Mouse (Mus musculus) frontal cortex, postnatal 36 days (tissue): ENCODE measurements at regions not wholly inside any gene's neighbourhood (a gene's known extent, or its start where the extent isn't known, plus 50 kb on each side); places are given as distances from the start of the nearest gene placed in this dataset.
A peak's percentile ranks its signal among the peaks of the same experiment; 100 is the strongest.
"Not testable (repeated sequence)": the region's sequence is repeated elsewhere in the genome, so short reads cannot be mapped to it uniquely, and the experiment has no call there.

ENCODE experiments used
- DNase-seq, 2 experiments: peaks; one replicate each; pipeline ENCODE4 v3.0.0; 2022; ENCODE audit warnings: low spot score in 2 of 2

DNA sequence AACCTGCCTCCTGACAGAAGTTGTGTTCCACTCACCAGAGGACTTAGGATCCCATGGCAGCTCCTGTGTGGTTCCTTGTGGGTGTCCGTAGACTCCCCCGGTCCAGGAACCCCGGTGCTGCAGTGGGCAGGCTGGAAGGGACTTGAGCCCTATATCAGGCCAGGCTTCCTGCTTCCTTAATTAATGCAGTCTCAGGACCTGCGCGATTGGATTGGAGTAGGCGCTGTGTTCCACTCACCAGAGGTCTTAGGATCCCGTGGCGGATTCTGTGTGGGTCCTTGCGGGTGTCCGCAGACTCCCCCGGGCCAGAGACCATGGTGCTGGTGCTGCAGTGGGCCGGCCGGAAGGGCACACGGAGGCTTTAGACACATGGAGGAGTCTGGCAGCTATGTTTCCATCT is 288.7 kb downstream of the Fut8 start:
- not testable (repeated sequence) for DNase-seq

DNA sequence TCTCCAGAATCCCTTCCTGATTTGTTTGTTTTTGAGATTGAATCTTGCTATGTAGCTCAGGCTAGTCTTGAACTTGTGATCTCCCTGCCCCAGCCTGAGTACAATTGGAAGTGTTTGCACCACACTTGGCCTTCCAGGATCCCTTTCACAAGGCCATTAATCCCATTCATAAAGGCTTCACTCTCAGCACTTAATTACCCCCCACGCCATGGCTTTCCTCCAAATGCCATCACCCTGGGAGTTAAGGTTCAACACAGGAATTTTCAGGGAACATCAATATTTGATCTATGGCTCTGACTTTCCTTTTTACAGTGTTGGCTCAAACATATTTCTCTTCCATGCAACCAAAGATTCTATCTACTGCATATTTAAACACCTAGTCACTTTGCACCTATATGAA is 289.6 kb downstream of the Fut8 start:
- DNase-seq: no peak

DNA sequence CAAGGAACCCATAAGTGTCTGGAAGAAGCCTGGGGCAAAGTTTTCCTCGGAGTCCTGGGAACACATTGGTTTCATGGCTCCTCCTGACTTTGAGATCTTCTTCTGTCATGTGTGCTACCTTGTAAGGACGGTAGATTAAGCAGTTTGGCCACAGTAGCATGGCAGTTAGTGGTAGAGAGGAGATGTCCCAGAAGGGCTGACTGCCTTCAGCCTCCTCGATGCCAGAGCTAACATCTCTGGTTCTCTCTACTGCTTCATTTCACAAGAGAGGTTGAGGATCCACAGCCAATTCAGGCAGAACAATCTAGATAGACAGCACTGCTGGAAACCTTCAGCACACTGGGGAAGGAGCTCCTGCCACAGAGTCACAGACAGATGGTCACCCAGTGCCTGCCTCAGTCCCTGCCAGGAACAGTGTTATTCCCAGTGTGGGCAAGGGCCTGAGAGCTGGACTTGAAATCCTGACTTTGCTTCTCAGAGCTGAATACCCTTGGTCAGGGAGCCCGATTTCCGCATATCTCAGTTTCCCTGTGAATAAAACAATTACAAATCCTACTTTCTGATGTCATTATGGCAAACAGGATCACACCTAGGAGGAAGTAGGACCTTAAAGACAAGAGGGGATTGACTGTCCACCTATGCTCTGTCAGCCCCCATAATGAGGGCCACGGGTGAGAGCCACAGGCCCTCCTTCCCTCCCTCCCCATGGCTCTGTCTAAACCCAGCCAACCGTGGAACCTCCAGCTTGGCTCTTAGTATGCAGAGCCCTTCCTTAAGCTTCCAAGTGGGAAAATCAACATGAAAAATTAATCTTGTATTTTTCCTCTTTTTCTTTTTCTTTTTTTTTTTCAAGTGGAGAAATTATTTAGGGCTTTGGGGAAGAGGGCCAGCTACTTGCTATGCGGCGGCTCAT is 290.3 kb downstream of the Fut8 start:
- DNase-seq: no peak

DNA sequence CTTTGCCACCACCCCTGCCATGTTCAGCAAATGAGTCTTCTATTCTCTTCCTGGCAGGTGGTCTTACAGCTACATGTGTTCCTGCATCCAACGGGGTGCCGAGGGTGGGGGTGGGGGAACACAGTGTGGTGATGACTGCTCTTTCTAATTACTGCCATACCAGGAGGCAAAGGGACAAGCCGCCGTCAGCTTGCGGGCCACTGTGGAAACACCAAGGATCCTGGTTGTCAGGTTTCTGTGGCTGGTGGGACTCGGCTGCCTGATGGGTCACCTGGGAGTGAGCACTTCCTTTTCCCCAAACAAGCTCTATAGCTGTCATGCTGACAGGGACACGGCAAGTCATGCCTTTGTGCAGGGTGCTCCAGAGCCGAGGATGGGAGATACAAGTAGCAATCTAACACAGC is 290.9 kb downstream of the Fut8 start:
- no peak for DNase-seq

DNA sequence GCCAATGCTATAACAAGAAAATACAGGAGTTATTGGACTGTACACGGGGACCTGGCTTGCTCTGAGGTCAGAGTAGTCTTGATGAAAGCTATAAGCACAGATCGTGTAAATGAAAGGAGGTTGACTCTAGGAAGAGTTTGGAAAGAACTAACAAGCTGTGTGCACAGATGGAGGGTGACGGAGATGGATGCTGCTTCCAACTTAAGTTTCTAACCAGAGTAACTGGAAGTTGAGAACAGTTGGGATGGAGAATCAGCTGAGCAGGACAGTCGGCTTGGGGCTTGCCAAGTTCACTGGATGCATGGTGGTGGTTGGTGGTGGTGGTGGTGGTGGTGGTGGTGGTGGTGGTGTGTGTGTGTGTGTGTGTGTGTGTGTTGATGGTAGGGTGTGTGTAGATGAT is 291.5 kb downstream of the Fut8 start:
- no peak for DNase-seq

DNA sequence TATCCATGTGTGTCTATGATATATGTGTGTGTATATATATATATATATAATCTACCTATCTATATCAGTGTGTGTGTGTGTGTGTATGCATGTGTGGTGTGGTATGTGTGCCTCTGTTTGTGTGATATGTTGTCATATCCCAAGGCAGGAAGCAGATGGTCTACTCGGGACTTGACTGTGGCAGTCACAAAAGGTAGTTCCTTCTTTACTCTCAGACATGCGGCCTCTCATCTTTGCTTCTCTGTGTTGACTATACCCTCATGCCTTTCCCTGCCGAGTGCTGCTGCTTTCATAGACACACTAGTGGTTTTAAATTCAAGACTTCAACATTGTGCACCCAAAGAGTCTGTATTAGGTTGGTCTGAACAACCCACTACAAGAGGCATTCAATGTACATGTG is 292.0 kb downstream of the Fut8 start:
- no peak for DNase-seq

DNA sequence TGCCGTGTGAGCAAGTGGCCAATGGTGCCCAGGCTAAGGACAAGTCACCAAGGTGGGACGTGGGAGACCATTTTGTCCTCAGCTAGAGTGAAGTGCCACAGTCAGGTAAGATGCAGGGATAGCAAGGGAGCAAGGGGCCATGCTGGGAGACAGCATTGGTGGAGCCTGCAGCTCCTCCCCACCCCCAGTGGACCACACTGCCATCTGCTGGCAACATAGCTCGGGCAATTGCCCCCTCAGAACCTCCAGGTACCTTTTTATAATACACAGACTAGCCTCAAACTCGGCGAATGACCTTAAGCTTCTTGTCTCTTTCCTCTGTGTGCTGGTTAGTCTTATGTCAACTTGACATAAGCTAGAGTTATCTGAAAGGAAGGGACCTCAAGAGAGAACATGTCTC is 293.4 kb downstream of the Fut8 start:
- peak in 1 of 2 experiments; percentile 27 for DNase-seq

DNA sequence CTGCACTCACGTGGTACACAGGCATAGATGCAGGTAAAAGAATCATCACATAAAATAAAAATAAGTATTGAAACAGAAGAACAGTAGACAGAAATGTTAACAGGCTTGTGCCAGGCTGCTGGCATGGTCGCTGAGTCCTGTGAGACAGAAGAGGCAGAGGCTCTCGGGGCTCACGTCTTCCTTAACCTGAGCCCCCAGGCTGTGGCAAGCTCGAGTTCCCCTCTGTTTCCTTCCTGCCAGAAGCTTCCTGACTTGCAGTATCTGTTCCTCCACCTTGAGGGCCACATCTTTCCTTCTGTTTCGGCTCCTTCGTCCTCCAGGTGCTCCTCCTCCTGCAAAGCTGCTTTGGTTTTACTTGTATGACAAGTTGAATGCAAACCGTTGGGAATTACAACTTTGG is 294.6 kb downstream of the Fut8 start:
- DNase-seq: no peak

DNA sequence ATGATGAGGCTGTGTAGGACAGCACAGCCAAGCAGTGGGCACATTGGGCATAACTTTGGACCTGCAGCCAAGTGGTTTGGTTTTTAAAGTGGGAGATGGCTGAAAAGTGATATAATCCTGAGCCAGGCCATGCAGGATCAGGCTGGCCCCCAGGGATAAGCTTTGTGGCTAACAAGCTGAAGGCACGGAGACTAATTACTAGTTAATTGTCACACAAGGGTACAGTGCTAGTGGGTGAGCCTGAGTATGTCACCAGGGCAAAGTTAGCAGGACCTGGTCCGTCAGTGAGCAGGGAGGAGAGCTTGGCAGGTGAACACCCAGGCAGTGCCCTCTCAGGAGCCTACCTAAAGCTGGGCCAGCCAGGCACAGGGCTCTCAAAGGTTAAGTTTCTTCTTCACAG is 295.7 kb downstream of the Fut8 start:
- no peak for DNase-seq

DNA sequence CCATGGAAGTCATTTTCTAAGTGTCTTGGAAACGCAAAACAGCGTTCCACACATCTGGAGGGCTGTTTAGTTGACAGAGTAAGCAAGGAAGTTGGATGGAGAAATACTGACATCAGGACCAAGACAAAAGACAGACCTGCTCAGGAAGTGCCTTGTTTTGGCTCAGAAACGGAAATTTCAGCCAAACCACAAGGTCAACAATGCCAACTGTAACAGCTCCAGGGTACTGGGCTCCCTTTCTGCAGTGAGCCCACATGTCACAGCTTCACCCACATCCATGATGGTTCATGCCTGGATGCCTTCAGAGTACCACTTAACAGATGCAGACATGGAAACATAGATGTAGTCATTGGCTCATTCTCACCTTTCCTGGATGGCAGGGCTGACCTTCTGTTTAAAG is 296.2 kb downstream of the Fut8 start:
- DNase-seq: no peak

DNA sequence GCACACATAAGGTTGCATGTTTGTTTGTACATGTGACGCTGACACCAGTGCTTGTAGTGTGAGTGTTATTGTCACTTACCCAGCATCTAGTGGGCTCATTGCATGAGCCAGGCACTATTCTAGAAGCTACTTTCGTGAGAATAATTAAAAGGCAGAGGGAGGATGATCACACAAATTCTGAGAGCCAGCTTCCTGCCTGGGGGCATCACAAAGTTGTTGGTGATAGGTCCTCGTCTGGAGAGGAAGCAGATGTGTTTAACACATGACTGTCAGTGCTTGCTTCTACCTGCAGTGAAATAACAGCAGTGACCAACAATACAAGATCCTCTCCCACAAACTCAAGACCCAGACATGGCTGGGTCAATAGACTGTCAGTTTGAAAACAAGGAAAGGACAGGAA is 297.2 kb downstream of the Fut8 start:
- no peak for DNase-seq

DNA sequence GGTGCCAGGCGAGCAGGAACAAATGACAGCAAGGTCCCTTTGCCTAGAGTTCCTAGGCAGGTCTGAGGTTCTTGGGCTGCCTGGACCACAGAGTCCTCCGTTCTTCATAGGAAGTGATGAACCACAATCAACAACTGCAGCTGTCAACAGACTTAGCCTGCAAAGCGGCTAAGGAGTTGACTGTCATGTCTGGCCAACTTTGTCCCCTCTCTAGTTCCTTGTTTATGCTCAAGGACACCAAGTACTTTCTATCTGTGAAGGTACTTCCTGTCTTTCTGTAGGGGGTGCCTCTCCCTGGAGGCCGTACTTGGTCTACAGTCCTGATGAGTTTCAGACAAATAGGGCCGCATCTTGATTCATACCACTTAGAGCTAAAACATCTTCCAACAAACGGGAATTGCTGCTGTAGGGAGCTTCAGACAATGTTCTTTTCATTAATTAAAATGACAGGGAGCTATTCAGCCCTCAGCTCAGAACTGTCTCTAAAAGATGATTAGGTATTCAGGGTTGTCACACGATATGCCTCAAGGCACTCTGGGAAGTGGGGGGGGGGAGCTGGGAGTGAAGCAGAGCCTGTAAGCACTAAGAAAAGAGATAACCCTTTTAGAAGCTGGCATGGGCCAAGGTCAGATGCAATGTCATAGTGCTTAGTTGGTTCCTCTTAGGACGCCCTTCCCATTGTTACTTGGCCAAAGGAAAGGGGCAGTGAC is 299.4 kb downstream of the Fut8 start:
- DNase-seq: no peak

DNA sequence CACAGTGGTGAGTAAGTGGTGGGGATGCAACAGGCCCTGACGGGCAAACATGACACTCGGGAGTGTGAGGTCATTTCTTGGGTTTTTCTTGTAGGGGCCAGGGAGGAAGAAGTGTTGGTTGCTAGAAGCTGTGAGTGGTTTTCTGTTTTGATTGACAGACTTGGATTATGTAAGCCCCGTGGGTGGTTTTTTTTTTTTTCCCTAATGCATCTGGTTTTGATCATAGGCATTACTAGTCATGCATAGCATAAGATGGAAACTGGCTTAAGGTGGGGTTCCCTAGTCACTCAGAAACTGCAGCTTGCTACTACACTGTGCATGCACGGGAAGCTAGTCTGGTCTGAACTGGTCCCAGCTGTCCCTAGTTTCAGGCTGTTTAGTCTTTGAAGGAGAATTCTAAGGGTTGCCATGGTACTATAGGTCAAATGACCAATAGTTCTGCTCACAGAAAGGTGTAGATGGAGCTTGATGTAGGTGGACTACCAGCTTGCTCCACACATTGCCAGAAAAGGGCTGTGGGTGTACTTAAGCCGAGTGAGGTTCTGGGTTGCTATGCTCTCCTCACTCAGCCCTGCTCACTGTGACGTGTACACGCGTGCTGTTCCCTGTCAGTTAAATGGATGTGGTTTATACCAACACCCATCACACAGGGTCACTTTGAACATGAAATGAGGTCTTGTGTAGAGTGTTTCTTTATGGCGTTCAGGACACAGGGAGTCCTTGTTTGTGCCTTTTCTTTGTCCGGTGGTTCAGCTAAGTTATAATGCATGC is 301.9 kb downstream of the Fut8 start:
- DNase-seq: no peak

DNA sequence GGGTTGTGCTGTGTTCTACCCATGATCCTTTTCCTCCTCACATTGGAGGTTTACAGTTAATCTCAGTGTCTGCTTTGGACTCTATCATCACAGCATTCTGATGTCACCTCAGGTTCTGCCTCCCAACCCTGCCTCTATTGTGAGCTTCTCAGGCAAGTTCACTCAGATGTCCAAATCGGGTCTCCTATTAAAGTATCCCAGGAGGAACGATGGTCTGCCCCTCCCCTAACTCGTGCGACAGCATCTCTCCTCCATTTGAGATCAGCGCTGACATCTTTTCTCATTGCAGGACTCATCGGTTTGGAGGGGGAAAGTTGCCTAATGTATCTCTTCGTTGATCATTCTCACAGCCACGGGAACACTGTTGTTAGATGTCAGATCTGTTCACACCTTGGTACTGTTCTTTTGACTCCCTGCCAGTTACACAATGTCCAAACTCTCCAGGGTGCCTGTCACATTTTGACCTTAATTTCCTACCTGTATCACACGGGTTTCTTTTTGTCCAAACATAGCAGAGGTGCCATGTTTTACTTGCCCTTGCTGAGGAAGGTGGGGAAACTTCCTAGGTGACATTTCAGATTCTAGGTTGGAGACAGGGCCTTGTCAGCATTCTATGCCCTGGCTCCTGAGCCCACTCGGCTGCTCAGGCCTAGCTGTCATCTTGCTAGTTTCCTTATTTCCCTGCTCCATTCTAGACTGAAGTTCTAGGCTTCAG is 303.3 kb downstream of the Fut8 start:
- no peak for DNase-seq

DNA sequence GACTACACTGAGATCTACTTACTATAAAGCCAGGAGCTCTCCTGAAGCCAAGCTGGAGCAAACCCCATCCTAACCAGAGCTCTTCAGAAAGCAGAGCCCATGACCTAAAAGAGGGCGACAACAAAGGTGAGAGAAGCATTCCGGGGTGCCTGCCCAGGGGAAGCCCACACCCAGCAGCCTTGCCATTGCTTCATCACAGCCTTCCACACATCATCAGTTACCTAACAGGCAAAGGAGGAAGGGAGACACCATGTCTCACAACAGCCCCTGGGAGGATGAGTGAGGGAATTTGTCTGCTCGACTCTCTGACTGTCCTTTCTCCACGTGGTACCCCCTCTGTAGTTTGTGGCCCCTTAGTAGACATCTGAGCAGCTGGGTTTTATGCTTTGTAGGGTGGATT is 303.9 kb downstream of the Fut8 start:
- no peak for DNase-seq

DNA sequence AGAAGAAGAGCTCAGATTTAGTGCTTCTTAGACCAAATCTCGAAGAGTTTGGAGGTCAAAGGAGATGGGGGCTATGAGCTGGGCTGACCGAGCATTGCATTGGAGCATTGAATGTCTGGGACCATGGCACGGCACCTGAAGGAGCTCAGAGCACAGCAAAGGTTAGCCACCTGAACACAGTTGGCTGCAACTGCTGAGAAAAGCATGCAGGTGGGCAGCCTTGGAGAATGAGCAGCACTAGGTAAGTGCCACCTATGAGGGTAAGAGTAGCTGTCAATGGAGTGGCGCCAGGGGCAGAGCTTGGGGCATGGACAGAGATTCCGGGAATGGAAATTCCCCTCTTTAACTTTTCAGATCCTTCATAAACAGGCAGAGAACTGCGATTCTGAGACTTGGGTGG is 305.7 kb downstream of the Fut8 start:
- no peak for DNase-seq

DNA sequence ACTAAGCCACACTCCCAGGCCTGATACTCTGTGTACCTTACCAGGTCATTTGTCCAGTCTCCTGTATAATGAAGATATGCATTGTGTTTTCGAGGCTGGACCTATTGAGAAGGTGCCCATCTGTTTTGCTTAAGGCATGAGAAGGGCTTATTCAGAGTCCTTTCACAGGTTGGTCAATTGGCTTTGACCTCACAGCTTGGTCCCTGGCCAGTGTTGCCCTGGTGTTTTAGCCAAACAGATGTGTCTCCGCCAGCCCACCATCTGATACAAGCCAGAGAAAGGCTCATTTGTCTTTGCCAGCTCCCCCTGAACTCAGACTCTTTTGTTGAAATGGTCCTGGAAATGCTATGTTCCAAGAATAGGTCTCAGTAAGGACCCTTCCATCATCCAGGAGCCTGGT is 308.2 kb downstream of the Fut8 start:
- DNase-seq: no peak

DNA sequence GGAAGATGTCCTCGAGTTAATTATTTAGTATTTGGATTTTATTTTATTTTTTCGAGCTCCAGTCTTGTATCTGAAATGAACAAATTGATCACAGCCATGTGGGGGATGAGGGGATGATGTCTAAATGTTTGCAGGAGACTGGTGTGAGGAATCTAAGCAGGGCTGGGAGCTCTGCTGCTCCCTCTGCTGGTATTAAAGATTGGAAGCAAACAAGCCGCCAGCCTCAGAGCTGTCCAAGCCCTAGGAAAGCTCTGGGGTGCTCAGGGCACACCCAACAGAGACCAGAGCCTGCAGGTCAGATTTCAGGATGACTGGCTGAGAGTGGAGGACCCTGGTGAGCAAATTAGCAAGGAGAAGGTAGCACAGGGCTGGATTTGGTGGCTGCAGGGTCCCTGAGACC is 330.4 kb downstream of the Fut8 start:
- peak; percentile 22 to 53 for DNase-seq

DNA sequence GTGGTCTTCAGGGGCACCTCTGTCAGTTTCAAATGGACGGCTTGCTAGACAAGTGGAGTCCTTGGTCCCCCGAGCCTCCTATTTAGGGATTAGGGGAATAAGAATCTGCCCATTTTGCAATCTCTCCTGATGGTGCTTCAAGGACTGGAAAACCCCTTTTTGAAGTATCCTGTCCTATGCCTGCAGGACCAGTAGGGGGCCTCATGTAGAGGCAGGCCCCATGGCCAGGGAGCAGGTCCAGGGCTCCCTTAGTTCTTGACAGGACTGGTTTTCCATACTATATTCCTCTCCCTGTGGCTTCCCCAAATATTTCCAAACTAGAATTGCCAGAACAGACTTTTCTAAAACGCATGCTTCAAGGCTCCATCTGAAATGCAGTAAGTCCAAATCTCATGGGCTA is 332.6 kb downstream of the Fut8 start:
- DNase-seq: no peak

DNA sequence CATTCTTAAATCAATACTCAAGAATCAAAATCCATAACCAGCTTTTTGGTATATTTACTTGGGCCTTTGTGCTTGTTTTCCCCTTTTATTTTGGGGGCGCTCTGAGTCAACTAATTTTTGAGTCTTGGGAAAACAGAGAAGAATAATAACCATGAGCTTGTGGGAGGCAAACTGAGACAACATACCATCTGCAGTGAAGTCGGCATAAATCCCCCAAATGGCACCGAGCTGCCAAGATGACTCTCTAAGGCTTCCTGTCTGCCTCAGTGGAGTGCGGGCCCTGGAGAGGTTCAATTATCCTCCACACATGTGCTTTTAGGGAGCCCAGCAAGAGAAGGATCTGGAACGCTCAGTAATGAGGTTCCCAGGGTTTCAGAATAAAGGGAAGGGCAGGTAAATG is 333.1 kb downstream of the Fut8 start:
- peak in 1 of 2 experiments; percentile 9 for DNase-seq

DNA sequence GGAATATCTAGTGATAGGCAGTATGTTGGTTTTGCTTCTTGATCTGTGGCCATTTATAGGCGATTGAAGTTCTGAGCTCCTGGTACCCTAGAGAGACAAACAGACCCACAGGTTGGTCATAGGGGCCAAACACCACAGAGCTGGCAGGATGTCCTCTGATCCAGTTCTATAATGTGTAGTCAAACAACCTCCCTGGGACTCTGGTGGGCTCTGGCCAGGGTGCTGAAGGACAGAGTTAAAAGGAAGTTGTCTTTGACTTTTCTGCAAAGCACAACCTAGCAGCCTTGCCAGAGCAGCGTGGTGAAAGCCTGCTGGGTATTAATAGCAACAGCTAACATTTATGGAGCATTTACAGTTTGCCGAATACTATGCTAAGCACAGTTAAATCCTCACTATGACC is 337.1 kb downstream of the Fut8 start:
- no peak for DNase-seq

DNA sequence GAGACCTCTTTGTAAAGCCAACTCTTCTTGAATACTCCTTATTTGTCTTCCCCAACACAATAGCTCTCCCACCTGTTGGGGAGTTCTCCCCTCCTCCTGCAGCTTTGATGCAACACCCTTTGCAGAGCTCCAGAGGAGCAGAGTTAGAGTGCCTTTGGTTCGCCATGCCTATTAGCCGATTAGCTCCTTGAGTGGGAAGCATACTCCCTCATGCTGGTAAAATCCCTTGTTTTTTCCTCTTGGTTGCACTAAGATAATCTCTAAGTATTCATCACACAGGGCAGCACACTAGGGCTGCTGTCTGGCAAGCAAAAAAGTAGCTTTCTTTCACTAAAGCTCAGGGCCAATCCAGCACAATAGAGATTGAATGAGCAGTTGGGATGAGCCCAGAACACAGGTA is 350.4 kb downstream of the Fut8 start:
- no peak for DNase-seq
